Mouse (Mus musculus): ENCODE results near the gene Arhgef28. TPM values are rescaled to one million over a fixed set of nuclear protein-coding genes. Genes with fewer than 3 reads are reported as not detected.

Gene Arhgef28
- polyA plus RNA-seq, 1 experiment from 2014 or later = 19.9 TPM

DNA sequence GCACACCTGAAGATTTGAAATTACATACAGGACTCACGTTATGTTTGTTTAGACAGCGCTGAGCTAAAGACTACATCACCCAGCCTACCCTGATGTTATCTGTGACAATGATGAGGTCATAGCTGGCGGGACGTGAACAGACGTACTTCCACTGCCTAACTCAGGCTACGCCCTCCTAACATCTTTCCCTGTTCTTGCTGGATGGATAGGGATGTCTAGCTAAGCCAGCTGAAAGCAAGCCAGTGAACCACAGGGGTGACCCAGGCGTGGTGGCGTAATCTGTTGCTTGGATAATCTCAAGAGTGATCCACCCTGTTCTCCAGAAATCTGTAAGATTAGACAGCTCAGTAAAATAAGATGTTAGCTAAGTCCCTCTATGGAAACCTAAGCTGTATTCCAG lies 25.6 kb downstream of the Arhgef28 start:
- Histone ChIP-seq H3K4me2 (no peak overlapping the region), H3K9me3 (no peaks in the 10 kb centered on the region), H3K9ac (no peak overlapping the region), H3K27me3 (no peaks in the 10 kb centered on the region), H3K27ac (replicated peaks) (no peak overlapping the region), H3K4me1 (replicated peaks) (0 out of 2 replicates have a peak, but pooled peaks cover under 1% of the 10 kb centered on the region), H3K4me3 (no peak overlapping the region), H3K36me3 (no peaks in the 10 kb centered on the region)
- 91% methylated on average over 8 of the region's 8 CpGs for WGBS
- no peak for ATAC-seq (ENCODE audit: low read depth)

DNA sequence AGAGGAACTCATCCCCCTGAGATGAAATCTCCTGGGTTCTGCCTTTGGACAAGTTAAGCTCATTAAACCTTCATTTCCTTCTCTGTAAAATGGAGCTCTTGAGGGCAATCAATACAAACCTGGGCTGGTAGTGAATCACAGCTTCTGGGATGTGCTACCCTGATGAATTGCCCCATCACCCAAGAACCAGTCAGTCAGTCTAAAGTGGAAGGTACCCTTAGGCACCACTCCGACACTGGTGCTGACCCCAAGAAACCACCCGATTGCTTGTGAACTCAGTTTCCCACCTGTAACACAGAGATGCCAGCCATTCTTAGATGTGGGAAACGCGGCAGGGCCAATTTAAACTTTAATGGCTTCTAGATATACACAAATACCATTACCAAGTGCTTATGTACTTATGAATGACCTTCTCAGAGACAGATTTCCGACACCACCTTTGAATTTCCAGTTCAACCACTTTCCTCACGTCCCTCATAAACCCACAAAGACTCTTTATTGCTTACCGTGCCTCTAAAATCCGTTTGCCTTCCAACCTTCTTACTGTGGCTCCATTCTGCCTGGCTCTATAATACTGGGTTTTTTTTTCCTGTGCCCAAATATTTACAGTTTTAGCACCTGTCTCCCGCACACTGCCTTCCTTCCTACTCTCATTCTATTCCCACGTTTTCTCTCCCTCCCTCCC lies 30.8 kb downstream of the Arhgef28 start:
- Histone ChIP-seq H3K9me3 (no peaks in the 10 kb centered on the region), H3K9ac (no peak overlapping the region), H3K36me3 (no peaks in the 10 kb centered on the region), H3K27ac (replicated peaks) (no peak overlapping the region), H3K4me3 (no peak overlapping the region), H3K4me2 (no peak overlapping the region), H3K27me3 (no peaks in the 10 kb centered on the region), H3K4me1 (replicated peaks) (peaks cover 14% of the 10 kb centered on the region)
- WGBS = 77% methylated on average over 10 of the region's 10 CpGs
- no peak for ATAC-seq (ENCODE audit: low read depth)

DNA sequence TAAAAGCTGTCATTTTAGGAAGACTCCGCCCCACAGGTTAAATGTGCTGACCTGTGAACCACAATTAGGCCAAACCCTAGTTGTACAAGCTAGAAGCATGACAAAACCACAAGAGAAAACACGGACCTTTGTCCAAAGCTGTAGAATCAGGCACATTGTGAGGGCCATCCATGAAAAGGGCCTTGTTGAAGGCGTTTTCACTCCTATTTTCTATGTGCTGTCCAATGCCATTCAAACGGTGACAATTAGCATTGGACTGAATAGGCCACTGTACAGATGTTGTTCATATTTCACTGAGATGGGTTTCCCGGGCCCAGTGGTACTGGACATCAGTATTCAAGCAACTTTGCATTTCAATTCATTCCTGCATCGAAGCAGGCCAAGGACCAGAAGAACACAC lies 33.2 kb downstream of the Arhgef28 start:
- H3K36me3 ChIP-seq = no peaks in the 10 kb centered on the region
- ATAC-seq (ENCODE audit: low read depth) = no peak
- no peak overlapping the region for H3K27ac ChIP-seq (replicated peaks)
- no peaks in the 10 kb centered on the region for H3K27me3 ChIP-seq
- H3K9me3 ChIP-seq = no peaks in the 10 kb centered on the region
- H3K4me1 ChIP-seq (replicated peaks) = peaks cover 14% of the 10 kb centered on the region
- WGBS = 67% methylated on average over 6 of the region's 6 CpGs
- H3K4me3 ChIP-seq = no peak overlapping the region
- no peak overlapping the region for H3K9ac ChIP-seq
- no peak overlapping the region for H3K4me2 ChIP-seq

DNA sequence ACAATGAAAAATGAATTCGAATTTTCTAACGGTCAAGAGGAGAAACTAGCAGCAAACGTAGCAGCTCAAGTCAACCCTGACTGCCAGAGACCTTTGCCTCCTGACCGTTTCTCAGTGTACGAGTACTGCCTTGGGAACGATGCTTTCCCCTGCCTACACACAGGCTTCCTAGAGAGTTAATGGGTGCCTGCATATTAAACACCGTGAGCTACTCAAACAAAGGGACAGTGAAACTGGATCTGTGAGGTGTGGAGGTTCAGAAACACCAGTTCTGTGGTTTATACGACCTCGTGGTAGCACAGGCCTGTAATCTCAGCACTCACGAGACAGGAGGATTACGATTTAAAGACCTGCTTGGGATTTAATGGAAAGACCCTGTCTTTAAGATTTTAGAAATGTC lies 33.9 kb downstream of the Arhgef28 start:
- H3K27me3 ChIP-seq = no peaks in the 10 kb centered on the region
- H3K36me3 ChIP-seq = no peaks in the 10 kb centered on the region
- no peak overlapping the region for H3K4me2 ChIP-seq
- ATAC-seq (ENCODE audit: low read depth) = no peak
- H3K9ac ChIP-seq = no peak overlapping the region
- no peak overlapping the region for H3K27ac ChIP-seq (replicated peaks)
- H3K9me3 ChIP-seq = no peaks in the 10 kb centered on the region
- peaks cover 14% of the 10 kb centered on the region for H3K4me1 ChIP-seq (replicated peaks)
- no peak overlapping the region for H3K4me3 ChIP-seq
- 61% methylated on average over 11 of the region's 11 CpGs for WGBS

DNA sequence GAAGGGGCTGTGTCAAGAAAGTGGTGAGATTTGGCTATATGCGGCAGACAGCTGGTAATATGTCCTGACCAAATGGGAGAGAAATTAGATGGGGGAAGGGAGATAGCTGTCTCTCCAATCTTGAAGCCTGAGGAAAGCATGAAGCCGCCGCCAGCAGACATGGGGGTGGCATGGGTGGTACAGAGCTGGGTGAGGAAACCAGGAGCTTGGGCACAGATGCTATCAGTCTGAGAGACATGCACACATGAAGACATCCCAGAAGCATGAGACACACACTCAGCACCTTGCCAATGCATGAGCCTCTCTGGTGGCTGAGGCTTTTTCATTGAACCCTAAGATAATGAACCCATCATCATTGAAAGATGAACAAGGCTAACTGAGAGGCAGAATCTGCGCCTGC lies 34.5 kb downstream of the Arhgef28 start:
- H3K9ac ChIP-seq = no peak overlapping the region
- H3K27ac ChIP-seq (replicated peaks) = no peak overlapping the region
- no peaks in the 10 kb centered on the region for H3K9me3 ChIP-seq
- no peaks in the 10 kb centered on the region for H3K36me3 ChIP-seq
- peaks cover 14% of the 10 kb centered on the region for H3K4me1 ChIP-seq (replicated peaks)
- H3K4me3 ChIP-seq = no peak overlapping the region
- H3K4me2 ChIP-seq = no peak overlapping the region
- WGBS = 100% methylated on average over 4 of the region's 4 CpGs
- H3K27me3 ChIP-seq = no peaks in the 10 kb centered on the region
- ATAC-seq (ENCODE audit: low read depth) = no peak

DNA sequence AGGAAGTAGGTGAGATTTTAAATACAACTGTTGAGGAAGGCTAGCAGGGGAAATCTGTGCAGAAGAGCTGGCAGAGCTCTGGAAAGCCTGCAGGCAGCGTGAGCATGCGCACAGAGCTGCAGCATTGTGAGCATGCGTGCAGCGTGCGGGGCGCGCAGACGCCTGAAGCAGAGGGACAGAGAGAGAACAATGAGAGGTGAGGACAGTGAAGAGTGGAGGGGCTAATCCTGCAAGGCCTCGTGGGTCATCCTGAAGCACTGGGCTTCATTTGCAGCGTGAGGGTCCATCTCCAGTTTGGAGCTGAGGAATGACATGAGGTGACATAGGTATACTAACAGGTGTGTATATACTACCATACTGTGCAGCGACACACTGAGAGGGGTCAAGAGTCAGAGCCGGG lies 35.0 kb downstream of the Arhgef28 start:
- Histone ChIP-seq H3K36me3 (no peaks in the 10 kb centered on the region), H3K9me3 (no peaks in the 10 kb centered on the region), H3K4me1 (replicated peaks) (peaks cover 14% of the 10 kb centered on the region), H3K27me3 (no peaks in the 10 kb centered on the region), H3K4me3 (no peak overlapping the region), H3K27ac (replicated peaks) (no peak overlapping the region), H3K4me2 (no peak overlapping the region), H3K9ac (no peak overlapping the region)
- ATAC-seq (ENCODE audit: low read depth) = no peak
- WGBS = 90% methylated on average over 12 of the region's 12 CpGs

DNA sequence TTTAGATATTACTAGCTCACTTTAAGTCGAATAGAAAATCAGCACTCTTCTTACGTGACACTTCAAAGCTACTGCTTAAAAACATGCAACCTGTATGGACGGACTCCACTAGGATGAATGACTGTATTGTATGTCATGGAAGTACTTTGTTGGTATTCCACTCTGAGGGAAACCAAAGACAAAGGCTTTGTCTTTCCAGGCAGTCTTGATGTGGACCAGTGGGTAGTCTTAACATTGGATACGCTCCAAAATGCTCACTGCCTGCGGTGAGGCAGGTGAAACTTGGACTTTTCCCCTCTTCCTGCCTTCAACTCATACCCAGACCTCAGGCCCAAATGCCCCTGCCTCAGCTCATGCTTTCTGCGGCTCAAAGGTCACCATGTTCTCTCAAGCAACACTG lies 41.4 kb downstream of the Arhgef28 start:
- Histone ChIP-seq H3K36me3 (no peaks in the 10 kb centered on the region), H3K4me1 (replicated peaks) (no peaks in the 10 kb centered on the region), H3K27ac (replicated peaks) (no peak overlapping the region), H3K4me3 (no peak overlapping the region), H3K9ac (no peak overlapping the region), H3K9me3 (no peaks in the 10 kb centered on the region), H3K4me2 (no peak overlapping the region), H3K27me3 (no peaks in the 10 kb centered on the region)
- no peak for ATAC-seq (ENCODE audit: low read depth)
- WGBS = 75% methylated on average over 6 of the region's 6 CpGs

DNA sequence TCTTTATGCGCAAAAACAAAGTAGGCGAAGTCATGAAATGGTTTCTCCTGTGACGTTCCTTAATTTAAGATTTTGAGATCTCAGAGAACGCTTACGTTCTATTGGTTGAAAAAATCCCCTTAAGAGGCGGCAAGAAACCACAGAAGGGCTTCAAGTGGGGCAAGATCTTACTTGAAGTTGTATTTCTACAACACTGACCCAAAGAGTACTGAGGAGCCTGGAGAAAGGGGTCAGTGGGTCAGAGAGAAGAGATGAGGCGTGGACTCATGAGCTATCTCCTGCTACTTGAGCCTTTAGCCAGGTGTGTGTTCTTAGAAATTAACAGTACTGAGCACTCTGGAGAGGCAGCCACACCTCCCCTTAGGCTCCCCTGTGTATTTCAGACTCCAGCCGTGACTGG lies 44.7 kb downstream of the Arhgef28 start:
- no peaks in the 10 kb centered on the region for H3K9me3 ChIP-seq
- no peak overlapping the region for H3K4me3 ChIP-seq
- no peak overlapping the region for H3K9ac ChIP-seq
- H3K27me3 ChIP-seq = no peaks in the 10 kb centered on the region
- no peak overlapping the region for H3K4me2 ChIP-seq
- H3K36me3 ChIP-seq = no peaks in the 10 kb centered on the region
- ATAC-seq (ENCODE audit: low read depth) = no peak
- H3K27ac ChIP-seq (replicated peaks) = no peak overlapping the region
- 96% methylated on average over 8 of the region's 8 CpGs for WGBS
- peaks cover 7% of the 10 kb centered on the region; the same call in 1 of the 2 replicates for H3K4me1 ChIP-seq (replicated peaks)

DNA sequence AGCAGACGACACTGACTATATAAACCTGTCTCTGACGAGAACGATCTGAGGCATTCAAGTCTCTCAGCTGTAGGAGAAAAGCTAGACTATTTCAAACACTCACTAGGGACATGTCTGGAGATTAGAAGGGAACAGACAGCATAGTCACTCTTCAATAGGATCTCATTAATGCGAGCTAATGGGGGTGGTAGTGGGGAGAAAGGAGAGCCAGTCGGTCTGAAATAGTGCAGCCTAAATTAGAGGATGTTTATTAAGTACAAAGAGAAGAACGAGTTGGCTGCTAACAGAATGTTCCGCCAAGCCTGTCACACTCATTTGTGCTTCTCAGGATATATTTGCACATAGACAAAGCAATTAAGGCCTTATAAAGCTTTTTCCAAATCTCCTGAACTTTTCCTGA lies 49.6 kb downstream of the Arhgef28 start:
- H3K4me1 ChIP-seq (replicated peaks) = peaks cover 10% of the 10 kb centered on the region; the same call in 1 of the 2 replicates
- H3K4me2 ChIP-seq = no peak overlapping the region
- H3K27me3 ChIP-seq = no peaks in the 10 kb centered on the region
- H3K36me3 ChIP-seq = no peaks in the 10 kb centered on the region
- WGBS = 37% methylated on average over 7 of the region's 7 CpGs
- no peak overlapping the region for H3K9ac ChIP-seq
- H3K27ac ChIP-seq (replicated peaks) = no peak overlapping the region
- ATAC-seq (ENCODE audit: low read depth) = no peak
- H3K9me3 ChIP-seq = no peaks in the 10 kb centered on the region
- H3K4me3 ChIP-seq = no peak overlapping the region

DNA sequence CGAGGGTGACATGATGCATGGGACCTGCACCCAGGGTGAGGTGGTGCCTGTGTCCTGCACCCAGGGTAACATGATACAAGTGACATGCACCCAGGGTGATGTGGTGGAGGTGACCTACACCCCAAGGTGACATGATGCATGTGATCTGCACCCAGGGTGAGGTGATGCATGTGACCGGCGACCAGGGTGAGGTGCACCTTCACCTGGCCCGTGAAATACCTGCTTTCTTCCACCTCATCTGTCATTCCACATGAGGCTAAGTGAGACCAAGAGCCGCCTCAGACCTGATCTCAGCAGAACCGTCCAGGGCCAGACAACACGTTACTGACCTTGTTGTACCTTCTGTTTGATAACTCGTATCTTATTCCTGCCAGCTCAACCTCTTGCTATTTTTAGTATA lies 53.5 kb downstream of the Arhgef28 start:
- WGBS = 93% methylated on average over 8 of the region's 8 CpGs
- Histone ChIP-seq H3K27ac (replicated peaks) (no peak overlapping the region), H3K9me3 (no peaks in the 10 kb centered on the region), H3K27me3 (no peaks in the 10 kb centered on the region), H3K4me1 (replicated peaks) (peaks cover 10% of the 10 kb centered on the region; the same call in 1 of the 2 replicates), H3K4me2 (no peak overlapping the region), H3K36me3 (no peaks in the 10 kb centered on the region), H3K4me3 (no peak overlapping the region), H3K9ac (no peak overlapping the region)
- ATAC-seq (ENCODE audit: low read depth) = no peak

DNA sequence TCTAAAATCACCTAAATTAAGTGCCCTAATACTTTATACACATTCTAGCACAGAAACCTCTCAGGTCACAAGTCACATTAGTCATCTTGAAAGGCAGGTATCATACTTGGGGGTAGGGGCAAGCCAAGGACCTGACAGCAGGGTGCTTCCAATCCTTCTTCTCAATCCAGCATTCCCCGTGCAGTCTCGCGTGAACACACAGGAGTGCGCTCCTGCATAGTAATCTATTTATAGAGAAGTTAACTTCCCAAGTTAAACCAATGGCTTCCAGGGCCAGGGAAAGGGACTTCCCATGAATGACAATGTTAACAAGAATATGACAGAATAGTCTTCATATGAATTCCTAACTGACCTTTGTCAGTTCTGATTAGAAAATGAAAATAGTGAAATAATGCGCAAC lies 58.7 kb downstream of the Arhgef28 start:
- Histone ChIP-seq H3K27ac (replicated peaks) (no peak overlapping the region), H3K27me3 (no peaks in the 10 kb centered on the region), H3K9ac (no peak overlapping the region), H3K4me1 (replicated peaks) (no peaks in the 10 kb centered on the region), H3K9me3 (no peaks in the 10 kb centered on the region), H3K4me2 (no peak overlapping the region), H3K4me3 (no peak overlapping the region), H3K36me3 (no peaks in the 10 kb centered on the region)
- no peak for ATAC-seq (ENCODE audit: low read depth)
- WGBS = 68% methylated on average over 5 of the region's 5 CpGs

DNA sequence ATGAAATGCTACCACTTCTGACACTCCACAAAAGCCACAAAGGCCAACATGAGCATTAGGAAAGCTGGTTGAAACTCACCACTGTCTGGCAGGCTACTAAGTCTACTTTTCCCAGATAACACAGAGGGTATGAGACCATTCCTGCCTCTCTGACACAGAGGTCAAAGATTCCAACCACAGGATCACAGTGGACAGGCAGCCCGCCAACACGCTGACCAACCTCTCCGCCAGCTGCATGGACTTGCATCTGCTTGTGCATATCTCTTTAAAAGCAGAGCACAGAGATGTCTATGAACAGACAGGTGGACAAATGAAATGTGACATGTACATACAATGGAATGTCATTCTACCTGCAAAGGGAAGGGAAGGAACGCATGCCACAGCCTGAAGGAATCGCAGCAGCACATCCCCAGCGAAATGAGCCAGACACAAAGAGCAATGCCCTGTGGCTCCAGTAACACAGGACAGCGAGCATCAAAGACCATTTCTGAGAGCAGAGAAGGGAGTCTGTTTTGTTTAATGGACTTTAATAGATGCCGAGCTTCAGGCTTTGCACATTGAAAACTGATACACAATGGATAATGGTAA lies 59.6 kb downstream of the Arhgef28 start:
- no peaks in the 10 kb centered on the region for H3K27me3 ChIP-seq
- ATAC-seq (ENCODE audit: low read depth) = no peak
- no peak overlapping the region for H3K9ac ChIP-seq
- H3K36me3 ChIP-seq = no peaks in the 10 kb centered on the region
- 74% methylated on average over 8 of the region's 8 CpGs for WGBS
- H3K4me3 ChIP-seq = no peak overlapping the region
- H3K27ac ChIP-seq (replicated peaks) = no peak overlapping the region
- H3K9me3 ChIP-seq = no peaks in the 10 kb centered on the region
- H3K4me2 ChIP-seq = no peak overlapping the region
- no peaks in the 10 kb centered on the region for H3K4me1 ChIP-seq (replicated peaks)

DNA sequence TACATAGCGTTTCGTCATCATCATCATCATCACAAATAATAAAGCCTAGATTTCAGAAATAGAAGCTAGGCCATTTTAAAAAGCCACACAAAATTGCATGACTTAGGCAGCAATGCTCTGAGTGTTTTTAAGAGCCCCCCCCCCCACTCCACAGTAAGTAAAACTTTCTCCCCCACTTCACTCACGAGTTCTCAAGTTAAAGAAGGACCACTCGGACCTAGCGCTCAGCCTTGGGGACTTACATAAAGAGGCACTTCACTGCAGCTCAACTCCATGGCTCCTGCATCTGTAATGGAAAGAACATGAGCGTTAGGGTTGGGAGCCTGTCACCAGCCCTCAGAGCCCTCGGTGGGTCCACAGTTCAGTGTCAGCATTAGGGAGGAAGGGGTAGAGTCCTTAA lies 60.9 kb downstream of the Arhgef28 start:
- ATAC-seq (ENCODE audit: low read depth) = no peak
- H3K4me2 ChIP-seq = no peak overlapping the region
- WGBS = 84% methylated on average over 7 of the region's 7 CpGs
- no peak overlapping the region for H3K9ac ChIP-seq
- no peaks in the 10 kb centered on the region for H3K36me3 ChIP-seq
- no peak overlapping the region for H3K4me3 ChIP-seq
- H3K27ac ChIP-seq (replicated peaks) = no peak overlapping the region
- H3K4me1 ChIP-seq (replicated peaks) = no peaks in the 10 kb centered on the region
- no peaks in the 10 kb centered on the region for H3K27me3 ChIP-seq
- H3K9me3 ChIP-seq = no peaks in the 10 kb centered on the region
